Mouse (Mus musculus) CH12.LX (cell line): ENCODE measurements around the gene Ssh3. TPM values are rescaled to one million over a fixed set of nuclear protein-coding genes. Genes with fewer than 3 reads are reported as not detected.

ENCODE experiments used
- DNase-seq: peaks from one replicate; pipeline ENCODE4 v3.0.0-alpha.2; 2013; ENCODE audit errors: extremely low read depth
- H3K27ac ChIP-seq: 2 replicates; pipeline ENCODE4 v1.5.1; 2012; ENCODE audit warnings: low read depth, mild to moderate bottlenecking, control low read depth, moderate library complexity; ENCODE audit not compliant: insufficient read depth
- H3K27me3 ChIP-seq: replicated peaks from 2 replicates; pipeline ENCODE3; 2012; ENCODE audit warnings: inconsistent platforms
- H3K36me3 ChIP-seq, 2 experiments: replicated peaks in 1 of 2; 2 replicates each; pipeline versions ENCODE3 to v1.6.1; 2012; ENCODE audit warnings: inconsistent platforms in 1 of 2, low read length in 1 of 2, mild to moderate bottlenecking in 1 of 2, mixed read lengths in 1 of 2, moderate library complexity in 1 of 2; ENCODE audit not compliant: control insufficient read depth in 1 of 2, insufficient read depth in 1 of 2
- H3K4me1 ChIP-seq, 2 experiments: 2 replicates each; pipeline ENCODE4 v1.6.1; 2012; ENCODE audit warnings: inconsistent platforms in 1 of 2, moderate library complexity in 1 of 2; ENCODE audit not compliant: insufficient read depth in 2 of 2, control insufficient read depth in 1 of 2
- H3K4me2 ChIP-seq: 2 replicates; pipeline ENCODE4 v1.6.1; 2012; ENCODE audit warnings: low read depth, mild to moderate bottlenecking, control low read depth; ENCODE audit not compliant: poor library complexity, insufficient read depth, severe bottlenecking
- H3K4me3 ChIP-seq, 3 experiments: fragments of 150-350 bp in 1 of 3; sonication (generic) in 1 of 3; replicated peaks in 1 of 3; 2 replicates each; pipeline versions ENCODE3 to v1.5.1; 2011 to 2012; ENCODE audit warnings: low read depth in 2 of 3, low read length in 2 of 3, mild to moderate bottlenecking in 2 of 3, moderate library complexity in 2 of 3, control low read depth in 1 of 3, improper control_type of control experiment in 1 of 3, inconsistent platforms in 1 of 3, mixed read lengths in 1 of 3; ENCODE audit not compliant: poor library complexity in 1 of 3
- H3K79me2 ChIP-seq: replicated peaks from 2 replicates; pipeline ENCODE4 v1.6.1; 2012; ENCODE audit warnings: mild to moderate bottlenecking, moderate library complexity; ENCODE audit not compliant: control insufficient read depth, poor library complexity, insufficient read depth, severe bottlenecking; ENCODE audit errors: extremely low read depth
- H3K9ac ChIP-seq: 2 replicates; pipeline ENCODE4 v1.6.1; 2012; ENCODE audit warnings: low read depth, mild to moderate bottlenecking, control low read depth, moderate library complexity; ENCODE audit not compliant: insufficient read depth
- H3K9me3 ChIP-seq: replicated peaks from 2 replicates; pipeline ENCODE3; 2012; ENCODE audit warnings: low read length, inconsistent platforms, mixed read lengths
- BHLHE40 ChIP-seq: IDR thresholded peaks from 2 replicates; pipeline ENCODE4 v1.6.1; 2011; ENCODE audit warnings: mild to moderate bottlenecking, low read depth, low read length, improper control_type of control experiment
- CHD1 ChIP-seq: IDR thresholded peaks from 2 replicates; pipeline ENCODE4 v1.6.1; 2012; ENCODE audit warnings: low read depth, low read length, improper control_type of control experiment, inconsistent platforms
- CTCF ChIP-seq, 2 experiments: IDR thresholded peaks in 1 of 2; conservative IDR thresholded peaks in 1 of 2; 2 replicates each; pipeline ENCODE4 v1.5.1; 2011 to 2012; ENCODE audit warnings: low read depth in 2 of 2, low read length in 2 of 2, improper control_type of control experiment in 1 of 2, inconsistent platforms in 1 of 2, mild to moderate bottlenecking in 1 of 2, moderate library complexity in 1 of 2
- E2F4 ChIP-seq: IDR thresholded peaks from 2 replicates; pipeline ENCODE4 v1.6.1; 2011; ENCODE audit warnings: low read depth, low read length, improper control_type of control experiment; ENCODE audit not compliant: insufficient replicate concordance
- ELF1 ChIP-seq: IDR thresholded peaks from 2 replicates; pipeline ENCODE4 v1.6.1; 2014; ENCODE audit warnings: low read depth, mild to moderate bottlenecking, inconsistent platforms, low read length, improper control_type of control experiment
- EP300 ChIP-seq: IDR thresholded peaks from 2 replicates; pipeline ENCODE4 v1.6.1; 2011; ENCODE audit warnings: low read length, improper control_type of control experiment
- ETS1 ChIP-seq: conservative IDR thresholded peaks from 2 replicates; pipeline ENCODE4 v1.6.1; 2012; ENCODE audit warnings: low read depth, mild to moderate bottlenecking, inconsistent platforms, low read length, improper control_type of control experiment, moderate library complexity
- GABPA ChIP-seq: IDR thresholded peaks from 2 replicates; pipeline ENCODE4 v1.6.1; 2012; ENCODE audit warnings: low read depth, low read length, improper control_type of control experiment, inconsistent platforms; ENCODE audit not compliant: insufficient replicate concordance
- HCFC1 ChIP-seq: IDR thresholded peaks from 2 replicates; pipeline ENCODE4 v1.6.1; 2012; ENCODE audit warnings: low read depth, mild to moderate bottlenecking, inconsistent platforms, low read length, improper control_type of control experiment
- IRF4 ChIP-seq: IDR thresholded peaks from 2 replicates; pipeline ENCODE4 v1.6.1; 2014; ENCODE audit warnings: low read depth, mild to moderate bottlenecking, inconsistent platforms, low read length, improper control_type of control experiment
- JUN ChIP-seq: IDR thresholded peaks from 2 replicates; pipeline ENCODE4 v1.6.1; 2011; ENCODE audit warnings: low read depth, mild to moderate bottlenecking, low read length, improper control_type of control experiment, moderate library complexity; ENCODE audit not compliant: insufficient read depth
- KAT2A ChIP-seq: IDR thresholded peaks from 2 replicates; pipeline ENCODE4 v1.6.1; 2012; ENCODE audit warnings: low read length, improper control_type of control experiment, inconsistent platforms; ENCODE audit not compliant: insufficient replicate concordance
- MAX ChIP-seq: IDR thresholded peaks from 2 replicates; pipeline ENCODE4 v1.6.1; 2011; ENCODE audit warnings: low read length, improper control_type of control experiment
- MAZ ChIP-seq: IDR thresholded peaks from 2 replicates; pipeline ENCODE4 v1.6.1; 2012; ENCODE audit warnings: low read depth, mild to moderate bottlenecking, inconsistent platforms, low read length, improper control_type of control experiment, moderate library complexity
- MEF2A ChIP-seq: IDR thresholded peaks from 2 replicates; pipeline ENCODE4 v1.6.1; 2014; ENCODE audit warnings: low read depth, mild to moderate bottlenecking, inconsistent platforms, low read length, improper control_type of control experiment, borderline replicate concordance
- MXI1 ChIP-seq: IDR thresholded peaks from 2 replicates; pipeline ENCODE4 v1.6.1; 2011; ENCODE audit warnings: mild to moderate bottlenecking, low read depth, low read length, improper control_type of control experiment
- MYC ChIP-seq: IDR thresholded peaks from 2 replicates; pipeline ENCODE4 v1.6.1; 2011; ENCODE audit warnings: low read depth, mild to moderate bottlenecking, improper control_type of control experiment, low read length
- NELFE ChIP-seq: IDR thresholded peaks from 2 replicates; pipeline ENCODE4 v1.6.1; 2011; ENCODE audit warnings: low read depth, low read length, improper control_type of control experiment
- NRF1 ChIP-seq: IDR thresholded peaks from 2 replicates; pipeline ENCODE4 v1.6.1; 2014; ENCODE audit warnings: low read depth, mild to moderate bottlenecking, inconsistent platforms, low read length, improper control_type of control experiment, moderate library complexity
- PAX5 ChIP-seq: IDR thresholded peaks from 2 replicates; pipeline ENCODE4 v1.6.1; 2012; ENCODE audit warnings: low read length, inconsistent platforms, mixed read lengths
- POLR2A ChIP-seq: IDR thresholded peaks from 2 replicates; pipeline ENCODE4 v1.6.1; 2011; ENCODE audit warnings: low read depth, mild to moderate bottlenecking, improper control_type of control experiment, low read length
- POLR2AphosphoS2 ChIP-seq: IDR thresholded peaks from 2 replicates; pipeline ENCODE4 v1.6.1; 2011; ENCODE audit warnings: low read depth, low read length, improper control_type of control experiment
- RCOR1 ChIP-seq: conservative IDR thresholded peaks from 2 replicates; pipeline ENCODE4 v1.6.1; 2012; ENCODE audit warnings: low read depth, mild to moderate bottlenecking, inconsistent platforms, low read length, improper control_type of control experiment
- SIN3A ChIP-seq: IDR thresholded peaks from 2 replicates; pipeline ENCODE4 v1.6.1; 2012; ENCODE audit warnings: low read length, improper control_type of control experiment, inconsistent platforms
- SMC3 ChIP-seq: IDR thresholded peaks from 2 replicates; pipeline ENCODE4 v1.6.1; 2011; ENCODE audit warnings: low read depth, low read length, improper control_type of control experiment
- TBP ChIP-seq: conservative IDR thresholded peaks from 2 replicates; pipeline ENCODE4 v1.6.1; 2011; ENCODE audit warnings: low read depth, low read length, improper control_type of control experiment
- TCF12 ChIP-seq: IDR thresholded peaks from 2 replicates; pipeline ENCODE4 v1.6.1; 2014; ENCODE audit warnings: low read depth, mild to moderate bottlenecking, inconsistent platforms, low read length, improper control_type of control experiment
- UBTF ChIP-seq: IDR thresholded peaks from 2 replicates; pipeline ENCODE4 v1.6.1; 2012; ENCODE audit warnings: low read depth, mild to moderate bottlenecking, inconsistent platforms, low read length, improper control_type of control experiment, moderate library complexity
- USF1 ChIP-seq: IDR thresholded peaks from 2 replicates; pipeline ENCODE4 v1.6.1; 2014; ENCODE audit warnings: low read depth, mild to moderate bottlenecking, inconsistent platforms, low read length, improper control_type of control experiment
- USF2 ChIP-seq: conservative IDR thresholded peaks from 2 replicates; pipeline ENCODE4 v1.6.1; 2011; ENCODE audit warnings: low read depth, low read length, improper control_type of control experiment
- ZC3H11A ChIP-seq: IDR thresholded peaks from 2 replicates; pipeline ENCODE4 v1.6.1; 2012; ENCODE audit warnings: low read depth, mild to moderate bottlenecking, inconsistent platforms, low read length, improper control_type of control experiment
- ZMIZ1 ChIP-seq: IDR thresholded peaks from 2 replicates; pipeline ENCODE4 v1.6.1; 2012; ENCODE audit warnings: low read depth, mild to moderate bottlenecking, inconsistent platforms, low read length, improper control_type of control experiment
- ZNF384 ChIP-seq: IDR thresholded peaks from 2 replicates; pipeline ENCODE4 v1.6.1; 2012; ENCODE audit warnings: low read depth, low read length, improper control_type of control experiment, inconsistent platforms
- dilution Hi-C: fragments of 300-500 bp; cut with MboI; formaldehyde crosslinking; loops from 2 replicates; pipeline ENCODE4 v1.14.3; 2020; ENCODE audit warnings: low sequenced_read_pairs; ENCODE audit not compliant: extremely low pct_unique_long_range_greater_than_20kb, extremely low pct_ligation_motif_present
- in situ Hi-C: fragments of 300-500 bp; cut with MboI; formaldehyde crosslinking; loops from 3 replicates; pipeline ENCODE4 v1.14.3; 2019; ENCODE audit warnings: low sequenced_read_pairs, low pct_ligation_motif_present, low pct_unique_long_range_greater_than_20kb, mixed read lengths
- polyA plus RNA-seq: library from polyadenylated mRNA; unstranded; fragments of >175 nt; gene quantifications from 2 replicates; pipeline ENCODE4 v1.2.1, GENCODE M21; 2012; ENCODE audit warnings: low read depth; ENCODE audit not compliant: insufficient read length
- total RNA-seq, 2 experiments: library from RNA; depleted of rRNA; stranded (reverse); fragments of 300-350 nt in 1 of 2; fragments of >200 nt in 1 of 2; gene quantifications; 2 replicates each; pipeline ENCODE4 v1.2.3; 2012 to 2014

Ssh3 gene
- total and polyA plus RNA-seq, 3 experiments, result 5.6 to 30.0 (median 12.3) TPM

- peaks cover 14 to 27% of the 10 kb centered on the region in 2 experiments for H3K4me1 ChIP-seq
- in situ Hi-C loops, result loop anchor here (5.0 kb wide), 1 partner anchor 52 kb away; no protein-coding TSS in a partner anchor
- H3K27me3 ChIP-seq, result no peaks in the 10 kb centered on the region
- peaks cover 11% of the 10 kb centered on the region for H3K79me2 ChIP-seq
- no peaks in the 10 kb centered on the region for H3K9me3 ChIP-seq
- H3K4me2 ChIP-seq, result no peak overlapping the region
- dilution Hi-C loops, result no loop called here
- TF ChIP-seq IRF4 (no peak), MEF2A (no peak), ETS1 (no peak), POLR2AphosphoS2 (no peak)
- no peak overlapping the region for H3K9ac ChIP-seq
- peaks cover 0 to 12% of the 10 kb centered on the region in 2 experiments for H3K36me3 ChIP-seq
- no peak for DNase-seq
- no peak overlapping the region for H3K4me3 ChIP-seq
- no peak overlapping the region for H3K27ac ChIP-seq
Observed at GRCm38 (mm10) chr19:4309302-4309701, 40.3 kb upstream of the Ssh3 start.

DNA sequence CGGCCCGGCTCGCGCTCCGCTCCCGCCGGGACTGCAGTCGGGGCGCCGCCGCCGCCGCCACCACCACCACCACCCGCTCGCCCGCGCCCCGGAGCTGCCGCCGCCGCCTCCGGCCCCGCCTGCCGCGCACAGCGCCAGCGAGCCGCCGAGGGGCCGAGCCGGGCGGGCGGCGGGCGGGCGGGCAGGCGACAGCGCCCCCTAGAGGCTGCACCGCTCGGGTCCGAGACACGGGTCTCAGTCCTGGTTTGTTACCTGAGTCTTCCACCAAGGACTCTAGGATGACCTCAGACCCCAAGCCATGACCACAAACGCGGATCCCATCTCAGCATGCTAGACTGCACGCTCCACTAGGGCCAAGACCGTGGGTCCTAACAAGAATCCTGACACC, 37.2 kb upstream of the Ssh3 start, which contains the start of gene Grk2:
Gene Grk2, minus strand, starts transcription at position 33 of the 388 bp plus-strand sequence.
- peak within 1 kb of the TSS; percentile 87 to 98 (median 89) for H3K4me3 ChIP-seq
- dilution Hi-C loops, result no loop called here
- DNase-seq, result peak; percentile 60
- no peaks in the 10 kb centered on the region for H3K9me3 ChIP-seq
- peaks cover 7 to 19% of the 10 kb centered on the region in 2 experiments for H3K36me3 ChIP-seq
- peak within 1 kb of the TSS; percentile 69 for H3K4me2 ChIP-seq
- peaks cover 16 to 47% of the 10 kb centered on the region in 2 experiments for H3K4me1 ChIP-seq
- H3K79me2 ChIP-seq, result peaks cover 39% of the 10 kb centered on the region
- peak within 1 kb of the TSS; percentile 99 for H3K27ac ChIP-seq
- in situ Hi-C loops, result loop anchor here (5.0 kb wide), 1 partner anchor 49 kb away; no protein-coding TSS in a partner anchor
- H3K9ac ChIP-seq, result peak within 1 kb of the TSS; percentile 100
- H3K27me3 ChIP-seq, result no peaks in the 10 kb centered on the region
- TF ChIP-seq PAX5, result no peak
- no peak for TF ChIP-seq USF1
- TF ChIP-seq E2F4, result no peak
- no peak for TF ChIP-seq HCFC1
- no peak for TF ChIP-seq IRF4
- no peak for TF ChIP-seq ZC3H11A
- TF ChIP-seq RCOR1, result no peak
- no peak for TF ChIP-seq POLR2A
- no peak for TF ChIP-seq EP300
- TF ChIP-seq JUN, result no peak
- TF ChIP-seq MEF2A, result no peak; the same call in 1 of the 2 replicates
- no peak for TF ChIP-seq CHD1
- TF ChIP-seq SMC3, result peak; percentile 83
- no peak for TF ChIP-seq NRF1
- no peak for TF ChIP-seq POLR2AphosphoS2
- 0 out of 2 replicates have a peak, but pooled peaks have one; percentile 6 for TF ChIP-seq BHLHE40
- TF ChIP-seq CTCF (conservative IDR thresholded peaks at IDR 0.05 in 1 of 2, IDR thresholded peaks at IDR 0.05 in 1 of 2; ENCODE audit: low read depth in 2 of 2, low read length in 2 of 2), result peak in 1 of 2 experiments; percentile 79; a peak in 3 of 4 replicates
- no peak for TF ChIP-seq GABPA
- peak; percentile 56; the same call in 1 of the 2 replicates for TF ChIP-seq TCF12
- 0 out of 2 replicates have a peak, but pooled peaks have one; percentile 10 for TF ChIP-seq MAZ
- TF ChIP-seq ZNF384, result no peak
- TF ChIP-seq MAX, result no peak
- TF ChIP-seq MYC, result no peak
- peak; percentile 50; the same call in 1 of the 2 replicates for TF ChIP-seq MXI1
- TF ChIP-seq KAT2A, result no peak
- TF ChIP-seq SIN3A, result peak; percentile 17; the same call in 1 of the 2 replicates
- TF ChIP-seq UBTF, result no peak
- 0 out of 2 replicates have a peak, but pooled peaks have one; percentile 20 for TF ChIP-seq ELF1
- TF ChIP-seq USF2, result no peak
- TF ChIP-seq TBP, result no peak
- TF ChIP-seq NELFE, result no peak
- no peak for TF ChIP-seq ZMIZ1
